Mouse (Mus musculus) CD4-positive, CD25-positive, alpha-beta regulatory T cell, adult 2 months (primary cell): ENCODE measurements around the gene Comt.

Experiments
- DNase-seq: peaks from one replicate; pipeline ENCODE4 v3.0.0-alpha.2; 2012; ENCODE audit warnings: low read depth, low spot score

Gene Comt

GRCm38 (mm10) chr16:18426802-18427280, at the start of gene Comt:
Gene Comt (minus strand): TSS chr16:18426852.
- DNase-seq = no peak

GRCm38 (mm10) chr16:18474021-18474420, 47.4 kb upstream of the Comt start:
- DNase-seq = no peak

GRCm38 (mm10) chr16:18472976-18473375, 46.3 kb upstream of the Comt start:
- no peak for DNase-seq

- DNase-seq = no peak
These were observed 45.8 kb upstream of the Comt start for GRCm38 (mm10) chr16:18472416-18472815.

GRCm38 (mm10) chr16:18471976-18472375, 45.3 kb upstream of the Comt start:
- no peak for DNase-seq

- no peak for DNase-seq
These were observed 44.8 kb upstream of the Comt start for GRCm38 (mm10) chr16:18471381-18471955.

- no peak for DNase-seq
These were observed 44.2 kb upstream of the Comt start for GRCm38 (mm10) chr16:18470829-18471228.

- no peak for DNase-seq
These were observed 37.6 kb upstream of the Comt start for GRCm38 (mm10) chr16:18464271-18464670.

- peak; percentile 34 for DNase-seq
These were observed 35.9 kb upstream of the Comt start for GRCm38 (mm10) chr16:18462598-18462997.

- DNase-seq = no peak
These were observed 35.4 kb upstream of the Comt start for GRCm38 (mm10) chr16:18462031-18462430.

- no peak for DNase-seq
These were observed 34.2 kb upstream of the Comt start for GRCm38 (mm10) chr16:18460826-18461225.

GRCm38 (mm10) chr16:18459955-18460370, 33.3 kb upstream of the Comt start:
- DNase-seq = peak; percentile 89

- DNase-seq = peak; percentile 36
These were observed 32.8 kb upstream of the Comt start for GRCm38 (mm10) chr16:18459335-18459954.

GRCm38 (mm10) chr16:18458661-18459060, 32.0 kb upstream of the Comt start:
- peak; percentile 8 for DNase-seq

GRCm38 (mm10) chr16:18455407-18455806, 28.8 kb upstream of the Comt start:
- DNase-seq = no peak

- no peak for DNase-seq
These were observed 27.2 kb upstream of the Comt start for GRCm38 (mm10) chr16:18453846-18454245.

GRCm38 (mm10) chr16:18452361-18452862, 25.8 kb upstream of the Comt start:
- peak; percentile 23 for DNase-seq

- DNase-seq = no peak
These were observed 25.0 kb upstream of the Comt start for GRCm38 (mm10) chr16:18451486-18452181.

GRCm38 (mm10) chr16:18449005-18449404, 22.4 kb upstream of the Comt start:
- no peak for DNase-seq

GRCm38 (mm10) chr16:18448104-18448503, 21.5 kb upstream of the Comt start:
- no peak for DNase-seq

GRCm38 (mm10) chr16:18447243-18447642, 20.6 kb upstream of the Comt start:
- DNase-seq = no peak

GRCm38 (mm10) chr16:18443385-18443841, 16.8 kb upstream of the Comt start:
- peak; percentile 93 for DNase-seq
